Mouse (Mus musculus) heart, embryonic 10.5 days (tissue): ENCODE measurements at regions not wholly inside any gene's neighbourhood (a gene's known extent, or its start where the extent isn't known, plus 50 kb on each side); places are given as distances from the start of the nearest gene placed in this dataset.

Experiments
- DNase-seq: peaks from one replicate; pipeline ENCODE4 v3.0.0-alpha.2; 2017; ENCODE audit warnings: low spot score
- H3K27ac ChIP-seq: fragments of 300-500 bp; sonication (generic); 2 replicates; pipeline ENCODE4 v1.5.1; 2016; ENCODE audit warnings: mild to moderate bottlenecking
- H3K27me3 ChIP-seq: fragments of 300-500 bp; sonication (generic); 2 replicates; pipeline ENCODE4 v1.6.1; 2016; ENCODE audit warnings: mild to moderate bottlenecking; ENCODE audit not compliant: poor library complexity, insufficient read depth, severe bottlenecking
- H3K36me3 ChIP-seq: fragments of 300-500 bp; sonication (generic); 2 replicates; pipeline ENCODE4 v1.6.1; 2016; ENCODE audit warnings: mild to moderate bottlenecking, moderate library complexity
- H3K4me1 ChIP-seq: fragments of 300-500 bp; sonication (generic); 2 replicates; pipeline ENCODE4 v1.6.1; 2016; ENCODE audit warnings: mild to moderate bottlenecking
- H3K4me3 ChIP-seq: fragments of 300-500 bp; sonication (generic); 2 replicates; pipeline ENCODE4 v1.5.1; 2016; ENCODE audit warnings: mild to moderate bottlenecking, moderate library complexity
- H3K9me3 ChIP-seq: fragments of 300-500 bp; sonication (generic); 2 replicates; pipeline ENCODE4 v1.6.1; 2016; ENCODE audit warnings: mild to moderate bottlenecking, moderate library complexity
- WGBS: fragments of 180-500 bp; shearing (Covaris S2); methylation state at CpG from one replicate; pipeline ENCODE4 v1.1.7; 2016; 5-methylcytosine and 5-hydroxymethylcytosine counted together

GRCm38 (mm10) chr13:35359345-35359744 lies 300.3 kb upstream of the Cdyl start:
- no peaks in the 10 kb centered on the region for H3K27me3 ChIP-seq
- no peaks in the 10 kb centered on the region for H3K36me3 ChIP-seq
- H3K4me1 ChIP-seq = no peaks in the 10 kb centered on the region
- H3K27ac ChIP-seq = no peak overlapping the region
- H3K4me3 ChIP-seq = no peak overlapping the region
- H3K9me3 ChIP-seq = no peaks in the 10 kb centered on the region
- no peak for DNase-seq
- 82% methylated on average over 3 of the region's 3 CpGs for WGBS

- no peak for DNase-seq
- no peaks in the 10 kb centered on the region for H3K9me3 ChIP-seq
- H3K4me1 ChIP-seq = no peaks in the 10 kb centered on the region
- no peak overlapping the region for H3K4me3 ChIP-seq
- WGBS = 96% methylated on average over 2 of the region's 2 CpGs
- no peaks in the 10 kb centered on the region for H3K36me3 ChIP-seq
- H3K27me3 ChIP-seq = no peaks in the 10 kb centered on the region
- H3K27ac ChIP-seq = no peak overlapping the region
These were observed 282.1 kb upstream of the Cdyl start for GRCm38 (mm10) chr13:35377487-35377886.

- Histone ChIP-seq H3K9me3 (no peaks in the 10 kb centered on the region), H3K4me1 (peaks cover 16% of the 10 kb centered on the region), H3K27me3 (no peaks in the 10 kb centered on the region), H3K27ac (no peak overlapping the region), H3K4me3 (no peak overlapping the region), H3K36me3 (no peaks in the 10 kb centered on the region)
- WGBS = 83% methylated on average over 2 of the region's 2 CpGs
- no peak for DNase-seq
These were observed 280.1 kb upstream of the Cdyl start for GRCm38 (mm10) chr13:35379500-35379899.

GRCm38 (mm10) chr13:35380224-35381009 lies 279.2 kb upstream of the Cdyl start:
- 68% methylated on average over 3 of the region's 3 CpGs for WGBS
- H3K4me3 ChIP-seq = no peak overlapping the region
- H3K27me3 ChIP-seq = no peaks in the 10 kb centered on the region
- no peak for DNase-seq
- H3K9me3 ChIP-seq = no peaks in the 10 kb centered on the region
- no peaks in the 10 kb centered on the region for H3K36me3 ChIP-seq
- H3K4me1 ChIP-seq = peaks cover 16% of the 10 kb centered on the region
- no peak overlapping the region for H3K27ac ChIP-seq

GRCm38 (mm10) chr13:35381641-35382040 lies 278.0 kb upstream of the Cdyl start:
- Histone ChIP-seq H3K27me3 (no peaks in the 10 kb centered on the region), H3K9me3 (no peaks in the 10 kb centered on the region), H3K4me1 (peaks cover 20% of the 10 kb centered on the region), H3K4me3 (no peak overlapping the region), H3K27ac (no peak overlapping the region), H3K36me3 (no peaks in the 10 kb centered on the region)
- WGBS = 77% methylated on average over 2 of the region's 2 CpGs
- no peak for DNase-seq

- no peak for DNase-seq
- peak overlapping the region; percentile 87 for H3K27ac ChIP-seq
- peaks cover 21% of the 10 kb centered on the region for H3K4me1 ChIP-seq
- H3K27me3 ChIP-seq = no peaks in the 10 kb centered on the region
- WGBS = 11% methylated on average over 12 of the region's 12 CpGs
- no peaks in the 10 kb centered on the region for H3K9me3 ChIP-seq
- peak overlapping the region; percentile 41 for H3K4me3 ChIP-seq
- no peaks in the 10 kb centered on the region for H3K36me3 ChIP-seq
These were observed 276.5 kb upstream of the Cdyl start for GRCm38 (mm10) chr13:35383000-35383623.

- no peaks in the 10 kb centered on the region for H3K9me3 ChIP-seq
- DNase-seq = peak; percentile 91
- 12% methylated on average over 8 of the region's 8 CpGs for WGBS
- peak overlapping the region; percentile 87 for H3K27ac ChIP-seq
- H3K4me1 ChIP-seq = peaks cover 23% of the 10 kb centered on the region
- no peaks in the 10 kb centered on the region for H3K36me3 ChIP-seq
- peak overlapping the region; percentile 41 for H3K4me3 ChIP-seq
- no peaks in the 10 kb centered on the region for H3K27me3 ChIP-seq
These were observed 276.0 kb upstream of the Cdyl start for GRCm38 (mm10) chr13:35383624-35384018.

- no peak for DNase-seq
- 53% methylated on average over 1 of the region's 1 CpGs for WGBS
- H3K27me3 ChIP-seq = no peaks in the 10 kb centered on the region
- H3K4me3 ChIP-seq = no peak overlapping the region
- peaks cover 17% of the 10 kb centered on the region for H3K4me1 ChIP-seq
- H3K27ac ChIP-seq = no peak overlapping the region
- H3K36me3 ChIP-seq = no peaks in the 10 kb centered on the region
- H3K9me3 ChIP-seq = no peaks in the 10 kb centered on the region
These were observed 271.3 kb upstream of the Cdyl start for GRCm38 (mm10) chr13:35388380-35388779.

GRCm38 (mm10) chr13:35389781-35390525 lies 269.7 kb upstream of the Cdyl start:
- H3K27me3 ChIP-seq = no peaks in the 10 kb centered on the region
- H3K4me3 ChIP-seq = no peak overlapping the region
- no peaks in the 10 kb centered on the region for H3K36me3 ChIP-seq
- no peak for DNase-seq
- no peak overlapping the region for H3K27ac ChIP-seq
- H3K4me1 ChIP-seq = peaks cover 10% of the 10 kb centered on the region; the same call in 1 of the 2 replicates
- 83% methylated on average over 6 of the region's 6 CpGs for WGBS
- no peaks in the 10 kb centered on the region for H3K9me3 ChIP-seq

GRCm38 (mm10) chr13:35390526-35390880 lies 269.1 kb upstream of the Cdyl start:
- no peaks in the 10 kb centered on the region for H3K36me3 ChIP-seq
- H3K4me1 ChIP-seq = peaks cover 15% of the 10 kb centered on the region; the same call in 1 of the 2 replicates
- no peak overlapping the region for H3K4me3 ChIP-seq
- H3K9me3 ChIP-seq = no peaks in the 10 kb centered on the region
- DNase-seq = no peak
- 65% methylated on average over 4 of the region's 4 CpGs for WGBS
- H3K27me3 ChIP-seq = no peaks in the 10 kb centered on the region
- H3K27ac ChIP-seq = no peak overlapping the region

- 78% methylated on average over 6 of the region's 6 CpGs for WGBS
- H3K4me3 ChIP-seq = no peak overlapping the region
- peaks cover 22% of the 10 kb centered on the region for H3K4me1 ChIP-seq
- H3K36me3 ChIP-seq = no peaks in the 10 kb centered on the region
- no peaks in the 10 kb centered on the region for H3K9me3 ChIP-seq
- H3K27me3 ChIP-seq = no peaks in the 10 kb centered on the region
- DNase-seq = no peak
- H3K27ac ChIP-seq = no peak overlapping the region
These were observed 267.5 kb upstream of the Cdyl start for GRCm38 (mm10) chr13:35392167-35392566.

GRCm38 (mm10) chr13:35395192-35395591 lies 264.4 kb upstream of the Cdyl start:
- Histone ChIP-seq H3K36me3 (no peaks in the 10 kb centered on the region), H3K27me3 (no peaks in the 10 kb centered on the region), H3K27ac (peak overlapping the region; percentile 30), H3K4me1 (peaks cover 20% of the 10 kb centered on the region), H3K4me3 (no peak overlapping the region), H3K9me3 (no peaks in the 10 kb centered on the region)
- 54% methylated on average over 4 of the region's 4 CpGs for WGBS
- DNase-seq = no peak

GRCm38 (mm10) chr13:35395630-35396029 lies 264.0 kb upstream of the Cdyl start:
- H3K27ac ChIP-seq = peak overlapping the region; percentile 30

More at GRCm38 (mm10) chr13:35395630-35396029, 264.0 kb upstream of the Cdyl start:
- 38% methylated on average over 5 of the region's 5 CpGs for WGBS
- Histone ChIP-seq H3K9me3 (no peaks in the 10 kb centered on the region), H3K36me3 (no peaks in the 10 kb centered on the region), H3K4me3 (no peak overlapping the region), H3K27me3 (no peaks in the 10 kb centered on the region), H3K4me1 (peaks cover 20% of the 10 kb centered on the region)
- no peak for DNase-seq
